Mouse (Mus musculus): Measurements from ENCODE around the gene Ap1s2. TPM values are rescaled to one million over a fixed set of nuclear protein-coding genes. Genes with fewer than 3 reads are reported as not detected.
A peak's percentile ranks its signal among the peaks of the same experiment; 100 is the strongest.

The Ap1s2 gene
- total RNA-seq (2014; rRNA removed) (45.7 and 58.4 TPM in 2 replicates), polyA plus RNA-seq (2015; fragmentation: Nextera tagmentation; extraction: Ambion mirVana) (124 and 125 TPM in 2 replicates)

- no peak for TF ChIP-seq CTCF (IDR thresholded peaks at IDR 0.05; ENCODE audit: low read depth)
- H3K27me3 ChIP-seq (ENCODE audit: insufficient read depth, low read length): no peaks in the 10 kb centered on the region
- H3K36me3 ChIP-seq (ENCODE audit: insufficient read depth, low read length): no peaks in the 10 kb centered on the region
- ATAC-seq (peak; percentile 99), DNase-seq (ENCODE audit: low spot score) (peak; percentile 96)
- peak within 1 kb of the TSS; percentile 58 for H3K9ac ChIP-seq (replicated peaks; ENCODE audit: low read length)
- no peaks in the 10 kb centered on the region for H3K4me1 ChIP-seq (ENCODE audit: insufficient read depth, low read length)
- peak within 1 kb of the TSS; percentile 62 for H3K4me3 ChIP-seq (ENCODE audit: low read length)
- peak within 1 kb of the TSS; percentile 87 for H3K27ac ChIP-seq
- H3K9me3 ChIP-seq (ENCODE audit: low read length): no peaks in the 10 kb centered on the region
- peak within 1 kb of the TSS; percentile 57 for H3K4me2 ChIP-seq (ENCODE audit: low read depth, low read length)
- 25% methylated on average over 59 of the region's 80 CpGs for WGBS
Observed at GRCm38 (mm10) chrX:163908337-163909250, at the start of gene Ap1s2. Gene Ap1s2, plus strand, starts transcription at chrX:163909017.

GRCm38 (mm10) chrX:163867711-163868379, 41.0 kb upstream of the Ap1s2 start:
- H3K4me1 ChIP-seq (ENCODE audit: insufficient read depth, low read length): no peaks in the 10 kb centered on the region
- no peak overlapping the region for H3K4me2 ChIP-seq (ENCODE audit: low read depth, low read length)
- no peaks in the 10 kb centered on the region for H3K9me3 ChIP-seq (ENCODE audit: low read length)
- no peaks in the 10 kb centered on the region for H3K27me3 ChIP-seq (ENCODE audit: insufficient read depth, low read length)
- H3K4me3 ChIP-seq (ENCODE audit: low read length): no peak overlapping the region
- H3K27ac ChIP-seq: no peak overlapping the region
- ATAC-seq (no peak), DNase-seq (ENCODE audit: low spot score) (no peak)
- no peak overlapping the region for H3K9ac ChIP-seq (replicated peaks; ENCODE audit: low read length)
- H3K36me3 ChIP-seq (ENCODE audit: insufficient read depth, low read length): no peaks in the 10 kb centered on the region
- WGBS: 52% methylated on average over 5 of the region's 5 CpGs
- no peak for TF ChIP-seq CTCF (IDR thresholded peaks at IDR 0.05; ENCODE audit: low read depth)

- 75% methylated on average over 11 of the region's 11 CpGs for WGBS
- DNase-seq (ENCODE audit: low spot score): peak; percentile 1
- no peaks in the 10 kb centered on the region for H3K9me3 ChIP-seq (ENCODE audit: low read length)
- no peak overlapping the region for H3K4me3 ChIP-seq (ENCODE audit: low read length)
- no peak overlapping the region for H3K9ac ChIP-seq (replicated peaks; ENCODE audit: low read length)
- no peak for TF ChIP-seq CTCF (IDR thresholded peaks at IDR 0.05; ENCODE audit: low read depth)
- no peak overlapping the region for H3K4me2 ChIP-seq (ENCODE audit: low read depth, low read length)
- H3K27me3 ChIP-seq (ENCODE audit: insufficient read depth, low read length): no peaks in the 10 kb centered on the region
- no peak for ATAC-seq
- no peaks in the 10 kb centered on the region for H3K4me1 ChIP-seq (ENCODE audit: insufficient read depth, low read length)
- no peak overlapping the region for H3K27ac ChIP-seq
- H3K36me3 ChIP-seq (ENCODE audit: insufficient read depth, low read length): no peaks in the 10 kb centered on the region
Observed at GRCm38 (mm10) chrX:163868659-163869278, 40.0 kb upstream of the Ap1s2 start.

GRCm38 (mm10) chrX:163875932-163876331, 32.9 kb upstream of the Ap1s2 start:
- H3K4me1 ChIP-seq (ENCODE audit: insufficient read depth, low read length): no peaks in the 10 kb centered on the region
- H3K36me3 ChIP-seq (ENCODE audit: insufficient read depth, low read length): no peaks in the 10 kb centered on the region
- TF ChIP-seq CTCF (IDR thresholded peaks at IDR 0.05; ENCODE audit: low read depth): no peak
- H3K27me3 ChIP-seq (ENCODE audit: insufficient read depth, low read length): no peaks in the 10 kb centered on the region
- 81% methylated on average over 3 of the region's 3 CpGs for WGBS
- no peak overlapping the region for H3K9ac ChIP-seq (replicated peaks; ENCODE audit: low read length)
- ATAC-seq (no peak), DNase-seq (ENCODE audit: low spot score) (no peak)
- no peak overlapping the region for H3K4me2 ChIP-seq (ENCODE audit: low read depth, low read length)
- H3K27ac ChIP-seq: no peak overlapping the region
- no peaks in the 10 kb centered on the region for H3K9me3 ChIP-seq (ENCODE audit: low read length)
- H3K4me3 ChIP-seq (ENCODE audit: low read length): no peak overlapping the region

GRCm38 (mm10) chrX:163876636-163877035, 32.2 kb upstream of the Ap1s2 start:
- 58% methylated on average over 4 of the region's 4 CpGs for WGBS
- Histone ChIP-seq H3K9me3 (ENCODE audit: low read length) (no peaks in the 10 kb centered on the region), H3K4me1 (ENCODE audit: insufficient read depth, low read length) (no peaks in the 10 kb centered on the region), H3K27me3 (ENCODE audit: insufficient read depth, low read length) (no peaks in the 10 kb centered on the region), H3K36me3 (ENCODE audit: insufficient read depth, low read length) (no peaks in the 10 kb centered on the region), H3K27ac (no peak overlapping the region), H3K4me2 (ENCODE audit: low read depth, low read length) (no peak overlapping the region), H3K9ac (replicated peaks; ENCODE audit: low read length) (no peak overlapping the region), H3K4me3 (ENCODE audit: low read length) (no peak overlapping the region)
- DNase-seq (ENCODE audit: low spot score): no peak
- no peak for TF ChIP-seq CTCF (IDR thresholded peaks at IDR 0.05; ENCODE audit: low read depth)
- ATAC-seq: no peak

- no peaks in the 10 kb centered on the region for H3K36me3 ChIP-seq (ENCODE audit: insufficient read depth, low read length)
- DNase-seq (ENCODE audit: low spot score) (no peak), ATAC-seq (no peak)
- no peak overlapping the region for H3K9ac ChIP-seq (replicated peaks; ENCODE audit: low read length)
- WGBS: 79% methylated on average over 6 of the region's 6 CpGs
- H3K27me3 ChIP-seq (ENCODE audit: insufficient read depth, low read length): no peaks in the 10 kb centered on the region
- H3K9me3 ChIP-seq (ENCODE audit: low read length): no peaks in the 10 kb centered on the region
- no peaks in the 10 kb centered on the region for H3K4me1 ChIP-seq (ENCODE audit: insufficient read depth, low read length)
- H3K4me3 ChIP-seq (ENCODE audit: low read length): no peak overlapping the region
- TF ChIP-seq CTCF (IDR thresholded peaks at IDR 0.05; ENCODE audit: low read depth): no peak
- no peak overlapping the region for H3K4me2 ChIP-seq (ENCODE audit: low read depth, low read length)
- H3K27ac ChIP-seq: no peak overlapping the region
Observed at GRCm38 (mm10) chrX:163879039-163879438, 29.8 kb upstream of the Ap1s2 start.
